ENCODE assay signal across 15 mouse cellular contexts in the genomic region with DNA sequence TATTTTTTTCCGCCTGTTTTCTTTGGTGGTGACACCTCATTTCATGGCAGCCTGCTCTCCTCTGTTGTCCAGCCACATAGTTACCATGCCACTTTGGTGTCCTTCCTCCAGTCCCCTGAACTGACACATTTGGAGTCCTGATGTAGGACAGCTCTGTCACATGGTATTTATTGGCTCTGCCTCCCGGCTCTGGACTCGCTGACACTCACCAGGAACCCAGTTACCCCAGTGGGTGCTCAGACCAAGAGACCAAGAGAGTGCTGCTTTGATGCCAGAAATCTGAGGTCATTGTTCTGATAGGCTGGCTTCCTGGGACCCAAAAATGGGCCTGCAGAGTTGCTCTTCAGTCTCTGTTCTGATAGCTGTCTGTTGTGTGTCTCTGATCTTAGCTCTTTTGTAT. TPM values are rescaled to one million over a fixed set of nuclear protein-coding genes. Genes with fewer than 3 reads are reported as not detected.
DNase-seq lines count a peak whose midpoint lies in the region.
"Had no signal": no experiment of that assay in that cellular context is flagged by ENCODE, and none has a peak within 500 bp of the region (broad histone marks: within the 10 kb centered on the region; RNA-seq: fewer than 3 reads in every experiment).

No protein-coding gene starts in this region.

- intact Hi-C loops in heart, postnatal 25 days (cut with DNase I): no loop called here
- intact Hi-C loops in heart, postnatal 36 days (cut with DNase I): no loop called here

- peak; percentile 51 for DNase-seq in adrenal gland, postnatal 10 days
- DNase-seq in adrenal gland, postnatal 4 days (ENCODE audit: low spot score in 2 of 2): no peak
- peak; percentile 63 for DNase-seq in heart, adult 8-10 months (ENCODE audit: low spot score)
- DNase-seq in heart, postnatal 25 days (ENCODE audit: low spot score): no peak
- DNase-seq in heart, adult 9 months (ENCODE audit: low spot score in 2 of 2): peak; percentile 77
- DNase-seq in heart, postnatal 36 days: peak; percentile 20 to 35
- no peak for DNase-seq in kidney, adult 11 months
- DNase-seq in lung, postnatal 14 days: no peak
- DNase-seq: cerebellum, adult 11-12 months; cerebellum, postnatal 10 days; gastrocnemius, postnatal 14 days; kidney, adult 18-20 months; left cerebral cortex, postnatal 4 days; lung, embryonic 14.5 days; lung, postnatal 36 days had no signal

RNA-seq across cellular contexts. Expression of a gene that starts 6.7 kb away (rescaled TPM):
- 10 to 100 TPM; 31.6 to 37.1 TPM for total RNA-seq in adrenal gland, postnatal 10 days (2021)
- total RNA-seq in adrenal gland, postnatal 4 days (2021): 10 to 100 TPM; 34.2 to 37.0 TPM
- total RNA-seq in heart, adult 8-10 months (2022): 10 to 100 TPM; 44.4 to 61.8 (median 45.5) TPM
- total RNA-seq in heart, postnatal 25 days (2021): 10 to 100 TPM; 49.0 to 57.6 TPM
- 10 to 100 TPM; 45.4 to 54.6 TPM for total RNA-seq in heart, postnatal 36 days (2021)

RNA-seq across cellular contexts. Expression of a gene that starts 14.1 kb away (rescaled TPM):
- 10 to 100 TPM; 11.2 to 12.2 TPM for total RNA-seq in adrenal gland, postnatal 10 days (2021)
- total RNA-seq in adrenal gland, postnatal 4 days (2021): 10 to 100 TPM; 14.0 to 16.0 TPM
- 10 to 100 TPM; 11.8 to 14.2 (median 12.6) TPM for total RNA-seq in heart, adult 8-10 months (2022)
- 10 to 100 TPM; 10.2 to 10.6 TPM for total RNA-seq in heart, postnatal 25 days (2021)
- 10 to 100 TPM; 11.4 to 11.7 TPM for total RNA-seq in heart, postnatal 36 days (2021)

RNA-seq across cellular contexts. Expression of a gene that starts 27.6 kb away (rescaled TPM):
- total RNA-seq in adrenal gland, postnatal 10 days (2021): 10 to 100 TPM; 18.1 to 18.5 TPM
- 10 to 100 TPM; 12.8 to 18.9 TPM for total RNA-seq in adrenal gland, postnatal 4 days (2021)
- 1 to 10 TPM; 2.2 to 4.3 (median 3.1) TPM for total RNA-seq in heart, adult 8-10 months (2022)
- total RNA-seq in heart, postnatal 25 days (2021): 1 to 10 TPM; 3.0 to 4.1 TPM
- 1 to 10 TPM; 3.6 to 4.1 TPM for total RNA-seq in heart, postnatal 36 days (2021)

RNA-seq across cellular contexts. Expression of a gene that starts 58.0 kb away (rescaled TPM):
- total RNA-seq in adrenal gland, postnatal 10 days (2021): 1,000 to 10,000 TPM; 1,039 to 1,045 TPM
- 1,000 to 10,000 TPM; 1,138 to 1,334 TPM for total RNA-seq in adrenal gland, postnatal 4 days (2021)
- 1,000 to 10,000 TPM in 2 of 4 experiments, 100 to 1,000 TPM in 2; 839 to 1,234 (median 1,027) TPM for total RNA-seq in heart, adult 8-10 months (2022)
- 1,000 to 10,000 TPM in 1 of 2 experiments, 100 to 1,000 TPM in 1; 907 to 1,197 TPM for total RNA-seq in heart, postnatal 25 days (2021)
- 1,000 to 10,000 TPM in 1 of 2 experiments, 100 to 1,000 TPM in 1; 856 to 1,567 TPM for total RNA-seq in heart, postnatal 36 days (2021)

RNA-seq across cellular contexts. Expression of a gene that starts 58.9 kb away (rescaled TPM):
- under 1 TPM; 0.21 to 0.24 TPM for total RNA-seq in adrenal gland, postnatal 10 days (2021)
- total RNA-seq in adrenal gland, postnatal 4 days (2021): under 1 TPM in 1 of 2 experiments, not detected in 1; 0.25 TPM
- total RNA-seq in heart, adult 8-10 months (2022): not detected
- under 1 TPM in 1 of 2 experiments, not detected in 1; 0.22 TPM for total RNA-seq in heart, postnatal 25 days (2021)
- not detected for total RNA-seq in heart, postnatal 36 days (2021)
- total RNA-seq: gastrocnemius, postnatal 14 days had no signal

Comparison
In these comparisons a context has a peak if more than half of its experiments do, and no peak if none do; other contexts are left out.
1. DNase-seq: peak in adrenal gland, postnatal 10 days (single experiment), heart, adult 8-10 months (single experiment), heart, adult 9 months (2 of 2) and heart, postnatal 36 days (2 of 2); none in adrenal gland, postnatal 4 days (0 of 2), heart, postnatal 25 days (single experiment), kidney, adult 11 months (single experiment) and lung, postnatal 14 days (single experiment).